Mouse (Mus musculus) lung, postnatal 0 days (tissue): ENCODE data around the gene Hist2h2aa1.

Experiments used
- CTCF ChIP-seq: IDR thresholded peaks from 2 replicates; pipeline ENCODE4 v1.5.1; 2016; ENCODE audit warnings: antibody characterized with exemption, mild to moderate bottlenecking
- EP300 ChIP-seq: IDR thresholded peaks from 2 replicates; pipeline ENCODE4 v1.6.1; 2016; ENCODE audit warnings: antibody characterized with exemption, mild to moderate bottlenecking, control low read depth

DNA sequence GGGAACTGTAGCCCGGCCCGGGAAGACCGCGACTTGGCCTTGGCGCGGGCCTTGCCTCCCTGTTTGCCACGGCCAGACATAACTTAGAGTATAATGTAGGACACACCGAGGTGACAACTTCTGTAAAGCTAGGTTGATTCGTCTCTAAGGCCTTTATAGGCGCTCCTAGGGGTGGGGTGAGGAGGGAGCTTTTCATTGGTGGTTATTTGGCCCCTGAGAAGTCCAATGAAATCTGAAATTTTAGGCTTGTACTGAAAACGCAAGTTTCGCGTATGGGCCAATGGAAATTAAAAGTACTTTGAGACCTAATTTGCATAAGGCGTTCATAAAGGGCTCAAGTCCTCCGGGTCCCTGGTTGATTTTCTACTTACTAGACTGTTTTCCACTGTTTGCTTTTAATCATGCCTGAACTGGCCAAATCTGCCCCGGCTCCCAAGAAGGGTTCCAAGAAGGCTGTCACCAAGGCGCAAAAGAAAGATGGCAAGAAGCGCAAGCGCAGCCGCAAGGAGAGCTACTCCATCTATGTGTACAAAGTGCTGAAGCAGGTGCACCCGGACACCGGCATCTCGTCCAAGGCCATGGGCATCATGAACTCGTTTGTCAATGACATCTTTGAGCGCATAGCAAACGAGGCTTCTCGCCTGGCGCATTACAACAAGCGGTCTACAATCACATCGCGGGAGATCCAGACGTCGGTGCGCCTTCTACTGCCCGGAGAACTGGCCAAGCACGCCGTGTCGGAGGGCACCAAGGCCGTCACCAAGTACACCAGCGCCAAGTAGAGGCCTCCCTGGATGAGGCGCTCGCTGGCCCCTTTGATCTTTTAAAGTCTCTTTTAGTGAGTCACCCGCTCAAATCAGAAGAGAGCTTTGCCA is 24.3 kb upstream of the Hist2h2aa1 start, which contains the start of the genes Hist2h2ac and Hist2h2be:
- TF ChIP-seq CTCF (0 out of 2 replicates have a peak, but pooled peaks have one; percentile 20), EP300 (no peak; the same call in none of the 2 replicates)
